Mouse (Mus musculus) c-Kit-positive CD71-positive TER-119-positive erythroid progenitor cells, embryonic 14.5 days (primary cell): Measurements from ENCODE around the gene Stag2.

Experiments
- DNase-seq: peaks from one replicate; pipeline ENCODE4 v3.0.0-alpha.2; 2013; ENCODE audit warnings: low spot score

Stag2 gene

GRCm38 (mm10) chrX:42148788-42149556 is at the start of gene Stag2:
Gene Stag2 (plus strand): TSS chrX:42149317.
- DNase-seq: peak; percentile 79

DNA sequence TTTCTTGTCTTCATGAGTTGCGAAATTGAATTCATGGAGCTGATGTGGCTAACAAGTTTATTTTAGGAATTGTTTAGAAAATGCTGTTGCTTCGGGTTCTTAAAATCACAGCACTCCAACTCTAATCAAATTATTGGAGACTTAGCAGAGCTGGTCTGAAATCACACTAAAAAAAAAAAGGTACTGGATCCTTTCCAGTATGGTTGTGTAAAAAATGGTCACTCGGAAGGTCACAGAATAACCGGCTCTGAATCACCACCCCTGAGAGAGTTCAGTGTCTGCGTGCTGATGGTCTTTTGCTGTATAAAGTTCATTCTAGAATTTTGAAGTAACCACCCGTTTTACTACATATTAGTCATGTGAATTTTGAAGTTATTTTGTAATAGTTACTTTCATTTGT is 42.0 kb upstream of the Stag2 start:
- no peak for DNase-seq

DNA sequence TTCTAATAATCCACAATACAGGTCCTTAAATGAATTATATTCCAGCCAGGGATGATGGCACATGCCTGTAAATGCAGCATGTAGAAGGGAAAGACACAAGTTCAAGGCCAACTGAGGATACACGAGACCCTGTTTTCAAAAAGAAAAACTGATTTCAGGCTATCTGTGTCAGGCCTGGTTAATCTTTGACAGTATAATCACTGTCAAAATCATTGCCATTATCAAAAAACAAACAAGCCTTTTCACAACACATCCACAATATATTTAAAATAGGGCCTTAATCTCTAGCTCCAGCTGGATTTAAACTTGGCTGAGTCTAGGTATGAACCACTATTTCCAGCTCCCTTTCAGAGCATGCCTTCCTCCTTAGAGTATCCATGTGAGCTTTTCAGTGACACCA is 38.5 kb upstream of the Stag2 start:
- DNase-seq: no peak

DNA sequence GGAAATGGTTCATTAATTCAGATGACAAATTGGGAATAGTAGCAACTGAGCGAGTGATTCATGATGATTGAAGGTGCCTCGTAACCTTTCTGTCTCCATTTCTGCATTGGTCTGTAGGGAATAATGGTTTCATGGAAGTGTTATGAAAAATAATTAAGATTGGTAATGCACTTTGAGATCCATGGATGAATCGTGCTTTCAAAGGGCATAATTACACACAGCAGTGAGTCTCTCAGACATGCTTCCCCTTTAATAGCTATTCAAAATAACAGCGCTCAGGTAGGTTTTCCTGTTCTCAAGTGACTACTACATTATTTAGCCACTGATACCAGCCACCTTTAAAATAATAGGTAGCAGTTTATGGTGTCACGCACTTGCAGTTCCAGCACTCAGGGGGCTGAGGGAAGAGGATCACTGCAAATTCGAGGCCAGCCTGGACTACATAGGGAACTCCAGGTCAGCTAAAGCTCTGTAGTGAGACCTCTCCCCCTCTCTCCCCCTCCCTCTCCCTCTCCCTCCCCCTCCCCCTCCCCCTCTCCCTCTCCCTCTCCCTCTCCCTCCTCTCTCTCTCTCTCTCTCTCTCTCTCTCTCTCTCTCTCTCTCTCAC is 29.6 kb upstream of the Stag2 start:
- DNase-seq: no peak

- DNase-seq: no peak
These were observed 24.0 kb upstream of the Stag2 start for GRCm38 (mm10) chrX:42124963-42125697.

- DNase-seq: no peak
These were observed 9.2 kb upstream of the Stag2 start for GRCm38 (mm10) chrX:42139882-42140281.

DNA sequence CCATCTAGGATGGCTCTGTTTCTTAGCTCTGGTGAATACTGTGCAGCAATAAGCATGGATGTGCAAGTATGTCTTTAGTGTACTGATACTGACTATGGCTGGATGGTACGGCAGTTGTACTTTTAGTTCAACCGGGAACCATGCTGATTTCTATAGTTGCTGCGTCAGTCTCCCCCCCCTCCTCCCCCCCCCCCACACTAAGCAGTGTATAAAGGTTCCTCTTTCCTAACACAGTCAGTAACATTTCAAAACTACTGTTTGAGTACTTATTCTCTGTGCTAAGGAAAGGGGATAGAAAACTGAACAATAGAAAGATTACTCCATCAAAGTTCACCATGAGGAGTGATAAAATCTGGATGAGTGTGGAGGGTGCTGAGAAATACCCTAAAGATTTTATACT is 6.5 kb upstream of the Stag2 start:
- no peak for DNase-seq

GRCm38 (mm10) chrX:42143991-42144390 is 5.1 kb upstream of the Stag2 start:
- DNase-seq: no peak

- no peak for DNase-seq
These were observed 1.1 kb upstream of the Stag2 start for GRCm38 (mm10) chrX:42148016-42148451.

- no peak for DNase-seq
These were observed 634 bp downstream of the Stag2 start for GRCm38 (mm10) chrX:42149557-42150345.

DNA sequence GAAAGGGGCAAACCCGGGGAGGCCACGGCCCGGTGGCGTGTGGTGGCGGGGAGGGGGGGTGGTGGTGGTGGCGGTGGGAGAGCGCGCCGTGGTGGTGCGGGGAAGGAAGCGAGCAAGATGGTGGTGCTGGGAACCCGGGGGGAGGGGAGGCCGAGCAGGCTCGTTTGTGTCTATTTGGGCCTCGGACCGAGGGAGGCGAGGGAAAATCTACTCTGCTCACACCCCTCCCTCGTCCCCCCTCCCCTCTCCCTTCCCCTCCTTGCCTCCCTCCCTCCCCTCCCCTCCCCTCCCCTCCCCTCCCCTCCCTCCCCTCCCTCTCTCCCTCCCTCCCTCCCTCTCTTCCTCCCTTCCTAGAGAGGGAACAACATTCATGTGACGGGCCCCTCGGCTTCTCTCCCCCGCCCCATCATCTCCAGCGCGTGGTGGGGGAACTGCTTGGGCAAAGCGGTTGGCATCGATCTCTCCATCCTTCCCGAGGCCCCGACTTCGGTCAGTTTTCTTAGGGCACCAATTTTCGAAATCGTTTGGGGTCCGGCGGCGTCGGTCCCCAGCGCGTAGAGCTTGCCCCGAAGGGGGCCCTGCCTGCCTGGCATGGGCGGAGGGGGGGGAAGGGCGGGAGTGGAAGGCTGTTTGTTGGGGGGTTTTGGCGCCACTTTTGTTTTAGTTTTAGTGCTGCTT is 1.4 kb downstream of the Stag2 start:
- DNase-seq: peak; percentile 68

DNA sequence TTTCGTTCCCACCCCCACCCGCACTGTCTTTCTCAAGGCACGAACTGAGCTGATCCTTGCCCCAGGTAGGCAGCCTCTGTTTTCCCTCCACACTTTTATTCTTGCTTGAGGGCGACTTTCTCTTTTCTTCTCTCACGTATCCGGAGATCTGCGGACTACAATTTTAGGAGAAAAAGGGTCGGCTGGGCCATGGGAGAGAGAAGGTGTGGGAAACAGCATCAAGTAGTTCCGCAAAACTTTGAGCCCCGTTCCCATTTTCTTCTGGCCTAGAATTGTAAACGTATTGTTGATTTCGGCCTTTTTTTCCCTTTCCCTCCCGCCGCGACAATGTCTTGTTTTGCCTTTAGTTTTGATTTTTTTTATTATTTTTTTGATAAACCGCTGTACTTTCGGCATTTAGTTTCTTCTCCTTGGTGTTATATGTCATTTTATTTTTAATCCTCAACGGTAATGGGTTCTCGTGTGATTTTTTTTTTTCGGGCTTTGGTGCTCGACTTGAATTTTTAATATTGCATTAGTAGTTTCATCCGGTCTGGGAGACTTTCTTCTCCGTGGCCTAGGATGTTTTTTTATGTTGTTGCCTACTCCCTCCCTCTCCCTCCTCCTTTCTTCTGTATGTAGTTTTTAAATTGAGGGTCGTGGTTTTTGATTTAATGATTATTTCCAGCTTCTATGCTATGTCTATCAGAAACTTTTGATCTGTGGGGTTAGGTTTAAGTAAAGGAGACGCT is 2.1 kb downstream of the Stag2 start:
- no peak for DNase-seq

- no peak for DNase-seq
These were observed 2.8 kb downstream of the Stag2 start for GRCm38 (mm10) chrX:42151903-42152369.

DNA sequence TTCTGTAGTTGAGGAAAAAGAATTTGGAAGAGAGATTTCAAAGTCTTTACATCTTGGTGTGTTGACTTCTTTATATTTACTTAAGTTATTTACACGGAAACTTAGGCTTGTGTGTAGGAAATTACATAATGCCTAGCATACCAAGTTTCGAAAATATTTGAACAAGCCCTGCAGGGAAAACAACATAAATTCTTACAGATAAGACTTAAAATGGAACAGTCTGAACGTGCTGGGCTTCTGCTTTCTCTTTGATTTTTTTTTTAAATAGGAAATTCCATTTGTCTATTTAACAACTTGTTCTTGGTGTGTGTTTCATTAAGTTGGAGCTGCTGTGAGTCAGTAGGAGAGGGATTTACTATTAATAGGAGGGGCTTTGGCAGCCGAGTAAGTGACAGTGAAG is 3.9 kb downstream of the Stag2 start:
- no peak for DNase-seq

GRCm38 (mm10) chrX:42165455-42165854 is 16.3 kb downstream of the Stag2 start:
- no peak for DNase-seq

- no peak for DNase-seq
These were observed 21.7 kb downstream of the Stag2 start for GRCm38 (mm10) chrX:42170811-42171210.

DNA sequence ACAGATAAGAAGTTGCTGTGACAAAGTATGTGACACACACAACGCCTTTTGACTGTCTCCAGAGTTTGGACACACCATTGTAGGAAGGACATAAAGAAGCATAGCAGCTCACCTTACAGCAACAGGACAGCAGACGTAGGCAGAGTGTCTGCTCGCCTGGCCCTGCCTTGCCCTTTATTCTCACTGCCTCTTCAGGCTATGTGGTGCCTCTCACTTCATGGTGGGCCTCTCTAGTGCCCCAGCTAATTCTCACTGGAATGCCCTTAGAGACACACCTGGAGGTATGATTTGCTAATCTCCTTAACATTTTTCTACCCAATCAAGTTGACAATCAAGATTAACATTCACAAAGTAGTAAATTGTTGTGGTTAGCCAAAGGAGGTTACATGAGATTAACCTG is 38.5 kb downstream of the Stag2 start:
- DNase-seq: no peak

DNA sequence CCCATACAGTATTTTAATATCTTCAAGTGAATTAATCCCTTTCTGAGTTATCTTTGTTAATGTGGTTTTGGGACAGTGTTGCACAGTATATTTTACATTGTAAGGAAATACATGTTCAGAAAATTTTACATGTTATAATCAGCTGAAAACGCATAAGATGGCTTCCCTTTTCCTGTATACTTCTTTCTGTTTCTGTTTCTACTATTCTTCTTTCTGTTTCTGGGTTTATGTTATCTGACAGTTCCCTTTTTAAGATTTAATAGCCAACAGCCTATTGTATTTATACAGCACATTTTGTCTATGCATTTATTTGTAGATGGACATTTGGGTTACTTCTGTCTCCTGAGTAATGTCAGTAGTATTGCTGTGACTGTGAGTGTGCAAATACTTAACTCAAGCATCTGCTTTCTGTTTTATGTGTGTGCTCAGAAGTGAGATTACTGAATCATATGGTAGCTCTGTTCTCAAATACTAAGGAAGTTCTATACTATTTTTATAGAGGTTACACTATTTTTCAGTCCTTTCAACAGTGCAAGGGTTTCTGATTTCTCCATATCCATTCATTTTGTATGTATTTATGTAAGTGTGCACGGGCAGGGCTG is 39.8 kb downstream of the Stag2 start:
- DNase-seq: no peak

DNA sequence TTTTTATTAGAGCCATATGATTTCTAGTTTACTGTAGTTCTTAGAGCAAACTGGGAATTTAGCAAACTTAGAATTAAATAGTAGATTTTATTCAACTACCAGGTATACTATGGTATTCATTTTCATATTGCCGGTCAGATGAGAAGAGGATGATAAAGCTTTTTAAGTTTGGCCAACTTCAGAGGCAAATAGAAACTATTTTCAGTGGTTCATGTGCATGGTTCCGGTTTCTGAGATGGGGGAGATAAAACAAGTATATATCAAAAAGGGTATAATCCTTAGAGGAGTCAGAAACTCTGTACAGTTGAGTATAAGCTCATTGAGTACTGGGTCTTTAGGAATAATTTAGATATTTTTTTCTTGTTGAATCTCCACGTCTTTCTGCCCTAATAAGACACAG is 45.5 kb downstream of the Stag2 start:
- DNase-seq: no peak

DNA sequence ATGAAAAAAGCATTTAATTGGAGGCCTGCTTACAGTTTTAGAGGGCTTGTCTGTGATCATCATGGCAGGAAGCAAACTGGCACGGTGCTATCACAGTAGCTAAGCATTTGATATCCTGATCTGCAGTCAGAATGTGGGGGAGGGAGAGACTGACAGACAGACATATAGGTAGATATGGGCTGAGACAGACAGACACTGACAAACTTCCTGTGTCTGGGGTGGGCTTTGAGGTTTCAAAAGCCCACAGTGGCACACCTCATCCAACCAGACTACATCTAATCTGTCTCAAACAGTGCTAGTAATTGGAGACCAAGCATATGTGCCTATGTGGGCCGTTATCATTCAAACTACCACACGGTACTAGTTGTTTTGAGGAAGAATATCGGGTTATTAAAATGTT is 53.4 kb downstream of the Stag2 start:
- DNase-seq: no peak
